Mouse (Mus musculus): ENCODE data around the gene Cytip.

Gene Cytip

DNA sequence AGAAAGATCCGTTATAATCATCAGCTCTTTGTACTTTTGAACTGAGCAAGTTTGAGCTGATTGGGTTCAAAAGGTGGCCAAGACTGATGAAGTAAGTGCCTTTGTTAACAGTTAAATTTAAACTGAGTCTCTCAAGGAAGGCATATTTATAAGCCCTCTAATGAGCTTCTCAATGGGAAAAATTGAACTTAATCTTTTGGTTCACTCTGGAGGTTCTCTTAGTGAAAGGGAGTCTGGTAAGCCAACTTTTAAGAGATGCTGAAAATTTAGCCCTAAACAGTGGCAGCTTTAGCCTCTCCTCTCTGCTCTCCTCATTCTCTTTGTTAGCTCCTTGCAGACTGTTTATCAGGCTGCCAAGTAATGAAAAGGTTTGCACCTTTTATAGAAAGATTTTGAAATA lies 100.5 kb downstream of the Cytip start:
- no peak for DNase-seq

GRCm38 (mm10) chr2:58086420-58086819 lies 108.9 kb downstream of the Cytip start:
- no peak for DNase-seq

GRCm38 (mm10) chr2:58079849-58080248 lies 115.5 kb downstream of the Cytip start:
- no peak for DNase-seq

Measured in cerebellum, postnatal 14 days (tissue).